Mouse (Mus musculus) embryonic fibroblast, embryonic 13.5 days (primary cell): Measurements from ENCODE around the gene Clrn2.

ENCODE experiments used
- CTCF ChIP-seq: IDR thresholded peaks from 2 replicates; pipeline ENCODE4 v1.5.1; 2011; ENCODE audit warnings: mild to moderate bottlenecking, control low read depth, low read length, moderate library complexity, borderline replicate concordance; ENCODE audit not compliant: insufficient read depth
- POLR2A ChIP-seq: IDR thresholded peaks from 2 replicates; pipeline ENCODE4 v1.6.1; 2011; ENCODE audit warnings: low read depth, mild to moderate bottlenecking, control low read depth, low read length, moderate library complexity

GRCm38 (mm10) chr5:45477601-45478000, 24.1 kb downstream of the Clrn2 start:
- no peak for TF ChIP-seq POLR2A
- TF ChIP-seq CTCF: no peak
